Mouse (Mus musculus): ENCODE measurements around the gene Btg1.

Btg1 gene

GRCm38 (mm10) chr10:96632271-96633144 is 15.7 kb downstream of the Btg1 start:
- DNase-seq (ENCODE audit: low spot score), result no peak

GRCm38 (mm10) chr10:96633145-96633516 is 16.3 kb downstream of the Btg1 start:
- DNase-seq (ENCODE audit: low spot score), result no peak

GRCm38 (mm10) chr10:96635472-96635871 is 18.7 kb downstream of the Btg1 start:
- no peak for DNase-seq (ENCODE audit: low spot score)

GRCm38 (mm10) chr10:96638477-96638876 is 21.7 kb downstream of the Btg1 start:
- no peak for DNase-seq (ENCODE audit: low spot score)

- no peak for DNase-seq (ENCODE audit: low spot score)
Observed at GRCm38 (mm10) chr10:96642014-96642413, 25.2 kb downstream of the Btg1 start.

GRCm38 (mm10) chr10:96642751-96643150 is 25.9 kb downstream of the Btg1 start:
- DNase-seq (ENCODE audit: low spot score), result no peak

- no peak for DNase-seq (ENCODE audit: low spot score)
Observed at GRCm38 (mm10) chr10:96645183-96645582, 28.4 kb downstream of the Btg1 start.

- no peak for DNase-seq (ENCODE audit: low spot score)
Observed at GRCm38 (mm10) chr10:96646024-96646866, 29.4 kb downstream of the Btg1 start.

GRCm38 (mm10) chr10:96646867-96647462 is 30.2 kb downstream of the Btg1 start:
- no peak for DNase-seq (ENCODE audit: low spot score)

- no peak for DNase-seq (ENCODE audit: low spot score)
Observed at GRCm38 (mm10) chr10:96648161-96648561, 31.4 kb downstream of the Btg1 start.

GRCm38 (mm10) chr10:96649524-96649923 is 32.7 kb downstream of the Btg1 start:
- DNase-seq (ENCODE audit: low spot score), result no peak

GRCm38 (mm10) chr10:96652372-96652771 is 35.6 kb downstream of the Btg1 start:
- no peak for DNase-seq (ENCODE audit: low spot score)

GRCm38 (mm10) chr10:96653030-96653429 is 36.2 kb downstream of the Btg1 start:
- no peak for DNase-seq (ENCODE audit: low spot score)

GRCm38 (mm10) chr10:96654079-96654478 is 37.3 kb downstream of the Btg1 start:
- DNase-seq (ENCODE audit: low spot score), result no peak

- DNase-seq (ENCODE audit: low spot score), result no peak
Observed at GRCm38 (mm10) chr10:96654576-96654975, 37.8 kb downstream of the Btg1 start.

- no peak for DNase-seq (ENCODE audit: low spot score)
Observed at GRCm38 (mm10) chr10:96655066-96655465, 38.3 kb downstream of the Btg1 start.

GRCm38 (mm10) chr10:96656176-96656575 is 39.4 kb downstream of the Btg1 start:
- DNase-seq (ENCODE audit: low spot score), result no peak

GRCm38 (mm10) chr10:96658906-96659305 is 42.1 kb downstream of the Btg1 start:
- DNase-seq (ENCODE audit: low spot score), result no peak

- no peak for DNase-seq (ENCODE audit: low spot score)
Observed at GRCm38 (mm10) chr10:96660280-96660985, 43.6 kb downstream of the Btg1 start.

- DNase-seq (ENCODE audit: low spot score), result no peak
Observed at GRCm38 (mm10) chr10:96662976-96663375, 46.2 kb downstream of the Btg1 start.

GRCm38 (mm10) chr10:96663739-96664430 is 47.1 kb downstream of the Btg1 start:
- no peak for DNase-seq (ENCODE audit: low spot score)
